Comparison of ENCODE assay signal across 11 mouse cellular contexts in genomic region chr9:30633741-30634470, GRCm38 (mm10).
DNase-seq lines count a peak whose midpoint lies in the region; ATAC-seq and TF ChIP-seq lines count a peak whose summit lies in the region.
"Had no signal": no experiment of that assay in that cellular context is flagged by ENCODE, and none has a peak within 500 bp of the region (broad histone marks: within the 10 kb centered on the region; RNA-seq: fewer than 3 reads in every experiment).

No protein-coding gene starts in this region.

- H3K4me1 ChIP-seq in embryonic facial prominence, embryonic 13.5 days: peaks cover 26% of the 10 kb centered on the region
- H3K4me1 ChIP-seq in midbrain, embryonic 12.5 days: peaks cover 14% of the 10 kb centered on the region

- ATAC-seq in embryonic facial prominence, embryonic 13.5 days (ENCODE audit: insufficient number of reproducible peaks, insufficient read depth, low FRiP score, low TSS enrichment, low read depth): no peak
- ATAC-seq in midbrain, embryonic 12.5 days (ENCODE audit: low FRiP score, low read depth): 0 out of 2 replicates have a peak, but pooled peaks have one; percentile 38
- ATAC-seq: liver, postnatal 0 days had no signal

- peak overlapping the region; percentile 57 for H3K27ac ChIP-seq in gastrocnemius, adult 2 months
- H3K27ac ChIP-seq in embryonic facial prominence, embryonic 13.5 days: peak overlapping the region; percentile 33; the same call in 1 of the 2 replicates
- H3K27ac ChIP-seq in midbrain, embryonic 12.5 days (replicated peaks): no peak overlapping the region

- H3K4me2 ChIP-seq in embryonic facial prominence, embryonic 13.5 days: no peak overlapping the region
- no peak overlapping the region for H3K4me2 ChIP-seq in midbrain, embryonic 12.5 days (replicated peaks)

- H3K4me3 ChIP-seq in gastrocnemius, adult 2 months: no peak overlapping the region
- H3K4me3 ChIP-seq in embryonic facial prominence, embryonic 13.5 days: no peak overlapping the region
- no peak overlapping the region for H3K4me3 ChIP-seq in midbrain, embryonic 12.5 days
- H3K4me3 ChIP-seq: myocyte had no signal

- H3K9me3 ChIP-seq in embryonic facial prominence, embryonic 13.5 days: no peaks in the 10 kb centered on the region
- no peaks in the 10 kb centered on the region for H3K9me3 ChIP-seq in midbrain, embryonic 12.5 days

- 39% methylated on average over 10 of the region's 10 CpGs for WGBS in embryonic facial prominence, embryonic 13.5 days
- WGBS in midbrain, embryonic 12.5 days: 54% methylated on average over 10 of the region's 10 CpGs

- DNase-seq in gastrocnemius, adult 2 months: peak; percentile 51
- no peak for DNase-seq in gastrocnemius, postnatal 4 days (ENCODE audit: low spot score in 2 of 2)
- peak; percentile 63 to 67 for DNase-seq in heart, adult 9 months (ENCODE audit: low spot score in 2 of 2)
- DNase-seq in frontal cortex, adult 2 months (ENCODE audit: extremely low spot score in 1 of 2, low spot score in 1 of 2): no peak
- DNase-seq in layer of hippocampus, postnatal 36 days: no peak
- DNase-seq in left cerebral cortex, postnatal 25 days (ENCODE audit: low spot score in 2 of 2): no peak
- DNase-seq: kidney, adult 2 months; liver, postnatal 0 days had no signal

- no peak overlapping the region for H3K9ac ChIP-seq in embryonic facial prominence, embryonic 13.5 days
- no peak overlapping the region for H3K9ac ChIP-seq in midbrain, embryonic 12.5 days (replicated peaks)
- H3K9ac ChIP-seq: liver, postnatal 0 days had no signal

- intact Hi-C loops in gastrocnemius, adult 2 months (cut with DNase I): loop anchor here (10.0 kb wide), 1 partner anchor 281 kb away; no protein-coding TSS in a partner anchor
- intact Hi-C loops in left cerebral cortex, postnatal 25 days (cut with DNase I): no loop called here

- no peak for TF ChIP-seq CTCF in gastrocnemius, adult 2 months (IDR thresholded peaks at IDR 0.05)

- no peaks in the 10 kb centered on the region for H3K27me3 ChIP-seq in embryonic facial prominence, embryonic 13.5 days
- no peaks in the 10 kb centered on the region for H3K27me3 ChIP-seq in midbrain, embryonic 12.5 days

- H3K36me3 ChIP-seq in embryonic facial prominence, embryonic 13.5 days: no peaks in the 10 kb centered on the region
- H3K36me3 ChIP-seq in midbrain, embryonic 12.5 days: no peaks in the 10 kb centered on the region

Comparison
In these comparisons a context has a peak if more than half of its experiments do, and no peak if none do; other contexts are left out.
1. DNase-seq: peak in gastrocnemius, adult 2 months (single experiment) and heart, adult 9 months (2 of 2); none in gastrocnemius, postnatal 4 days (0 of 2), frontal cortex, adult 2 months (0 of 2), layer of hippocampus, postnatal 36 days (0 of 2) and left cerebral cortex, postnatal 25 days (0 of 2).